Comparison of ENCODE assay signal across 20 mouse cellular contexts in genomic region chr13:45023356-45024150, GRCm38 (mm10). TPM values are rescaled to one million over a fixed set of nuclear protein-coding genes. Genes with fewer than 3 reads are reported as not detected.
DNase-seq lines count a peak whose midpoint lies in the region; TF ChIP-seq lines count a peak whose summit lies in the region.
"Had no signal": no experiment of that assay in that cellular context is flagged by ENCODE, and none has a peak within 500 bp of the region (broad histone marks: within the 10 kb centered on the region; RNA-seq: fewer than 3 reads in every experiment).

No protein-coding gene starts in this region.

- H3K27ac ChIP-seq in layer of hippocampus, adult 2 months, result peak overlapping the region; percentile 46; the same call in 1 of the 2 replicates
- H3K27ac ChIP-seq: heart, adult 2 months; heart, embryonic 10.5 days; heart, embryonic 13.5 days; hindbrain, embryonic 14.5 days; hindbrain, postnatal 0 days had no signal

- no peak for TF ChIP-seq CTCF in layer of hippocampus, adult 2 months (conservative IDR thresholded peaks at IDR 0.05)

- H3K4me3 ChIP-seq in layer of hippocampus, adult 2 months, result no peak overlapping the region
- H3K4me3 ChIP-seq: heart, adult 2 months; heart, embryonic 10.5 days; heart, embryonic 13.5 days had no signal

- peak in 1 of 2 experiments; percentile 37 for DNase-seq in layer of hippocampus, adult 2 months (ENCODE audit: low spot score in 2 of 2)
- no peak for DNase-seq in layer of hippocampus, postnatal 14 days (ENCODE audit: low spot score in 2 of 2)
- DNase-seq in ES-CJ7 (ENCODE audit: low read depth, low spot score) (peak; percentile 35), R1 (ENCODE audit: low read depth, low spot score) (peak; percentile 67)
- DNase-seq in telencephalon, adult 2 months (ENCODE audit: low read depth, low spot score), result peak; percentile 68
- no peak for DNase-seq in B cell, adult 2 months
- DNase-seq: adrenal gland, adult 8-10 months; adrenal gland, postnatal 25 days; cerebellum, adult 18-20 months; cerebellum, adult 9-10 months; cerebellum, postnatal 14 days; forebrain, postnatal 0 days; gastrocnemius, postnatal 10 days; heart, adult 2 months; heart, postnatal 14 days; heart, postnatal 4 days had no signal

RNA-seq across cellular contexts. Expression of gene Dtnbp1, which starts 21.6 kb away (rescaled TPM):
- total RNA-seq in layer of hippocampus, adult 2 months (2021), result 10 to 100 TPM; 71.7 to 80.3 TPM
- 10 to 100 TPM; 72.4 to 75.9 TPM for total RNA-seq in layer of hippocampus, postnatal 14 days (2021)

RNA-seq across cellular contexts. Expression of gene Gm9817, which starts 54.9 kb away (rescaled TPM):
- total RNA-seq in layer of hippocampus, adult 2 months (2021), result not detected
- total RNA-seq in layer of hippocampus, postnatal 14 days (2021), result under 1 TPM in 1 of 2 experiments, not detected in 1; 0.12 TPM
- total RNA-seq: forebrain, postnatal 0 days; heart, postnatal 14 days had no signal

Comparison
In these comparisons a context has a peak if more than half of its experiments do, and no peak if none do; other contexts are left out.
1. DNase-seq: peak in ES-CJ7 (single experiment), R1 (single experiment) and telencephalon, adult 2 months (single experiment); none in layer of hippocampus, postnatal 14 days (0 of 2) and B cell, adult 2 months (0 of 2).